Comparison of ENCODE assay signal across 14 mouse cellular contexts in genomic region chr11:88996427-88996826, GRCm38 (mm10). TPM values are rescaled to one million over a fixed set of nuclear protein-coding genes. Genes with fewer than 3 reads are reported as not detected.
DNase-seq lines count a peak whose midpoint lies in the region; ATAC-seq and TF ChIP-seq lines count a peak whose summit lies in the region.
"Had no signal": no experiment of that assay in that cellular context is flagged by ENCODE, and none has a peak within 500 bp of the region (broad histone marks: within the 10 kb centered on the region; RNA-seq: fewer than 3 reads in every experiment).

No protein-coding gene starts in this region.

- peaks cover 5% of the 10 kb centered on the region for H3K79me2 ChIP-seq in myocyte (ENCODE audit: control insufficient read depth, insufficient read depth)

- no peak overlapping the region for H3K4me2 ChIP-seq in limb, embryonic 14.5 days (replicated peaks; ENCODE audit: low read depth, low read length, severe bottlenecking)
- no peak overlapping the region for H3K4me2 ChIP-seq in embryonic facial prominence, embryonic 15.5 days (replicated peaks)
- H3K4me2 ChIP-seq in intestine, postnatal 0 days (replicated peaks; ENCODE audit: low read depth): peak overlapping the region; percentile 39
- H3K4me2 ChIP-seq in myocyte (ENCODE audit: low read depth): peak overlapping the region; percentile 49
- H3K4me2 ChIP-seq: forebrain, embryonic 13.5 days had no signal

- intact Hi-C loops in left cerebral cortex, postnatal 14 days (cut with DNase I): loop anchor here (5.0 kb wide), 1 partner anchor 41 kb away; no protein-coding TSS in a partner anchor

- no peak for TF ChIP-seq POLR2A in limb, embryonic 14.5 days (IDR thresholded peaks at IDR 0.05; ENCODE audit: borderline replicate concordance, extremely low read depth, insufficient read depth, insufficient read length)
- TF ChIP-seq POLR2A in myocyte (IDR thresholded peaks at IDR 0.05; ENCODE audit: insufficient read length, low read depth): no peak

- peaks cover 17% of the 10 kb centered on the region for H3K27me3 ChIP-seq in limb, embryonic 14.5 days (ENCODE audit: control insufficient read depth, insufficient read depth, low read length)
- peaks cover 31% of the 10 kb centered on the region for H3K27me3 ChIP-seq in limb, embryonic 10.5 days (ENCODE audit: low read depth, poor library complexity, severe bottlenecking)
- peaks cover 14% of the 10 kb centered on the region for H3K27me3 ChIP-seq in embryonic facial prominence, embryonic 15.5 days
- H3K27me3 ChIP-seq in intestine, postnatal 0 days (replicated peaks; ENCODE audit: control insufficient read depth, insufficient read depth, low read length): no peaks in the 10 kb centered on the region
- H3K27me3 ChIP-seq in myocyte (ENCODE audit: control insufficient read depth, insufficient read depth, insufficient read length): no peaks in the 10 kb centered on the region

- H3K9me3 ChIP-seq in limb, embryonic 14.5 days (ENCODE audit: control insufficient read depth, low read length): no peaks in the 10 kb centered on the region
- no peaks in the 10 kb centered on the region for H3K9me3 ChIP-seq in limb, embryonic 10.5 days (replicated peaks)
- no peaks in the 10 kb centered on the region for H3K9me3 ChIP-seq in embryonic facial prominence, embryonic 15.5 days (replicated peaks)
- H3K9me3 ChIP-seq in intestine, postnatal 0 days (ENCODE audit: control insufficient read depth): no peaks in the 10 kb centered on the region
- H3K9me3 ChIP-seq: forebrain, embryonic 13.5 days had no signal

- no peaks in the 10 kb centered on the region for H3K4me1 ChIP-seq in limb, embryonic 14.5 days (ENCODE audit: control insufficient read depth, insufficient read depth, low read length)
- peaks cover 16% of the 10 kb centered on the region for H3K4me1 ChIP-seq in limb, embryonic 10.5 days
- H3K4me1 ChIP-seq in embryonic facial prominence, embryonic 15.5 days: peaks cover 20% of the 10 kb centered on the region; the same call in 1 of the 2 replicates
- no peaks in the 10 kb centered on the region; the same call in 1 of the 2 replicates for H3K4me1 ChIP-seq in intestine, postnatal 0 days (replicated peaks; ENCODE audit: control insufficient read depth, insufficient read depth, low read length)

- H3K4me3 ChIP-seq in limb, embryonic 14.5 days (replicated peaks; ENCODE audit: low read length): no peak overlapping the region
- no peak overlapping the region for H3K4me3 ChIP-seq in limb, embryonic 10.5 days
- H3K4me3 ChIP-seq in embryonic facial prominence, embryonic 15.5 days (replicated peaks): no peak overlapping the region
- no peak overlapping the region for H3K4me3 ChIP-seq in intestine, postnatal 0 days (ENCODE audit: low read depth, low read length)
- H3K4me3 ChIP-seq in myocyte: no peak overlapping the region
- H3K4me3 ChIP-seq: forebrain, embryonic 13.5 days had no signal

- no peak for ATAC-seq in limb, embryonic 14.5 days (ENCODE audit: low FRiP score, low read depth)
- no peak for ATAC-seq in embryonic facial prominence, embryonic 15.5 days (ENCODE audit: insufficient number of reproducible peaks, low FRiP score, low TSS enrichment, low read depth)
- no peak for ATAC-seq in intestine, postnatal 0 days
- ATAC-seq: forebrain, embryonic 13.5 days had no signal

- 75% methylated on average over 7 of the region's 7 CpGs for WGBS in limb, embryonic 14.5 days
- WGBS in limb, embryonic 10.5 days: 85% methylated on average over 7 of the region's 7 CpGs
- 43% methylated on average over 7 of the region's 7 CpGs for WGBS in embryonic facial prominence, embryonic 15.5 days
- WGBS in intestine, postnatal 0 days: 27% methylated on average over 7 of the region's 7 CpGs

- H3ac ChIP-seq in myocyte (ENCODE audit: control insufficient read depth, insufficient read length): no peak overlapping the region

- no peak for TF ChIP-seq CTCF in intestine, postnatal 0 days (IDR thresholded peaks at IDR 0.05; ENCODE audit: low read depth)

- no peak overlapping the region for H3K27ac ChIP-seq in limb, embryonic 14.5 days (replicated peaks; ENCODE audit: low read depth, low read length)
- no peak overlapping the region for H3K27ac ChIP-seq in limb, embryonic 10.5 days
- H3K27ac ChIP-seq in embryonic facial prominence, embryonic 15.5 days (replicated peaks): peak overlapping the region; percentile 44; the same call in 1 of the 2 replicates
- peak overlapping the region; percentile 29; the same call in 1 of the 2 replicates for H3K27ac ChIP-seq in intestine, postnatal 0 days (ENCODE audit: low read depth, low read length)
- H3K27ac ChIP-seq: forebrain, embryonic 13.5 days had no signal

- peak; percentile 24 for DNase-seq in limb, embryonic 14.5 days (ENCODE audit: low spot score)
- DNase-seq in limb, embryonic 10.5 days (ENCODE audit: low spot score): no peak
- no peak for DNase-seq in left cerebral cortex, postnatal 14 days (ENCODE audit: low spot score in 2 of 2)
- no peak for DNase-seq in retina, embryonic 14.5 days (ENCODE audit: low spot score)
- no peak for DNase-seq in adrenal gland, postnatal 4 days (ENCODE audit: low spot score in 2 of 2)
- DNase-seq: cerebellum, adult 9-11 months; right cerebral cortex, postnatal 14 days; thymus, postnatal 14 days had no signal

- peaks cover under 1% of the 10 kb centered on the region for H3K36me3 ChIP-seq in limb, embryonic 14.5 days (ENCODE audit: control insufficient read depth, insufficient read depth, low read length)
- H3K36me3 ChIP-seq in limb, embryonic 10.5 days: peaks cover under 1% of the 10 kb centered on the region
- H3K36me3 ChIP-seq in embryonic facial prominence, embryonic 15.5 days: no peaks in the 10 kb centered on the region
- no peaks in the 10 kb centered on the region for H3K36me3 ChIP-seq in intestine, postnatal 0 days (ENCODE audit: control insufficient read depth, insufficient read depth)
- no peaks in the 10 kb centered on the region for H3K36me3 ChIP-seq in myocyte (ENCODE audit: control insufficient read depth, insufficient read depth)

- H3K9ac ChIP-seq in limb, embryonic 14.5 days (ENCODE audit: low read depth, low read length, severe bottlenecking): no peak overlapping the region
- H3K9ac ChIP-seq in embryonic facial prominence, embryonic 15.5 days: no peak overlapping the region
- no peak overlapping the region for H3K9ac ChIP-seq in intestine, postnatal 0 days (ENCODE audit: low read depth, low read length)
- H3K9ac ChIP-seq: forebrain, embryonic 13.5 days had no signal

TF ChIP-seq in myocyte, 11 proteins besides CTCF, POLR2A, EP300 and RAD21 (continues in another document):
- TF ChIP-seq USF1 (IDR thresholded peaks at IDR 0.05; ENCODE audit: low read depth): no peak
- TF ChIP-seq SRF (IDR thresholded peaks at IDR 0.05; ENCODE audit: control insufficient read depth, insufficient read length, low read depth): no peak
- no peak for TF ChIP-seq E2F4 (IDR thresholded peaks at IDR 0.05; ENCODE audit: insufficient read depth)
- no peak for TF ChIP-seq TCF12 (IDR thresholded peaks at IDR 0.05; ENCODE audit: insufficient read depth, poor library complexity, severe bottlenecking)
- no peak for TF ChIP-seq MAX (IDR thresholded peaks at IDR 0.05; ENCODE audit: low read depth)
- TF ChIP-seq MYOD1 (IDR thresholded peaks at IDR 0.05; ENCODE audit: control insufficient read depth in 1 of 3, insufficient read length in 2 of 3, low read depth in 2 of 3): no peak
- TF ChIP-seq CEBPB (IDR thresholded peaks at IDR 0.05; ENCODE audit: insufficient read depth, poor library complexity, severe bottlenecking): no peak

RNA-seq across cellular contexts. Expression of gene Trim25, which starts 2.7 kb away (rescaled TPM):
- 5.6 and 6.2 TPM in 2 replicates for polyA plus RNA-seq in limb, embryonic 14.5 days (2012; rRNA removed)
- 5.8 and 6.1 TPM in 2 replicates for polyA plus RNA-seq in limb, embryonic 14.5 days (2014; fragmentation: Nextera tagmentation; extraction: Ambion mirVana)
- 3.0 and 3.4 TPM in 2 replicates for polyA plus RNA-seq in limb, embryonic 10.5 days (2016; fragmentation: Nextera tagmentation; extraction: Ambion mirVana)
- 13.4 and 14.1 TPM in 2 replicates for polyA plus RNA-seq in embryonic facial prominence, embryonic 15.5 days (2015; fragmentation: Nextera tagmentation; extraction: Ambion mirVana)
- 24.2 and 26.2 TPM in 2 replicates for polyA plus RNA-seq in intestine, postnatal 0 days (2015; fragmentation: Nextera tagmentation; extraction: Ambion mirVana)
- polyA plus RNA-seq in myocyte (2012; fragmentation: generic; extraction: Trizol): 6.5 TPM
- 1 to 10 TPM; 3.2 to 4.8 TPM for total RNA-seq in left cerebral cortex, postnatal 14 days (2021)
- 100 to 1,000 TPM; 133 to 137 TPM for total RNA-seq in adrenal gland, postnatal 4 days (2021)

RNA-seq across cellular contexts. Expression of gene Coil, which starts 26.4 kb away (rescaled TPM):
- polyA plus RNA-seq in limb, embryonic 14.5 days (2012; rRNA removed): 20.1 and 21.6 TPM in 2 replicates
- polyA plus RNA-seq in limb, embryonic 14.5 days (2014; fragmentation: Nextera tagmentation; extraction: Ambion mirVana): 12.4 and 14.7 TPM in 2 replicates
- polyA plus RNA-seq in limb, embryonic 10.5 days (2016; fragmentation: Nextera tagmentation; extraction: Ambion mirVana): 25.9 and 28.7 TPM in 2 replicates
- 17.1 and 18.7 TPM in 2 replicates for polyA plus RNA-seq in embryonic facial prominence, embryonic 15.5 days (2015; fragmentation: Nextera tagmentation; extraction: Ambion mirVana)
- polyA plus RNA-seq in intestine, postnatal 0 days (2015; fragmentation: Nextera tagmentation; extraction: Ambion mirVana): 4.1 and 4.6 TPM in 2 replicates
- polyA plus RNA-seq in myocyte (2012; fragmentation: generic; extraction: Trizol): 3.1 TPM
- 10 to 100 TPM; 20.4 to 20.9 TPM for total RNA-seq in left cerebral cortex, postnatal 14 days (2021)
- 10 to 100 TPM; 14.0 to 14.3 TPM for total RNA-seq in adrenal gland, postnatal 4 days (2021)

RNA-seq across cellular contexts. Expression of gene Elobl, which starts 29.7 kb away (rescaled TPM):
- polyA plus RNA-seq in limb, embryonic 14.5 days (2012; rRNA removed): not detected in 2 replicates
- not detected in 2 replicates for polyA plus RNA-seq in limb, embryonic 14.5 days (2014; fragmentation: Nextera tagmentation; extraction: Ambion mirVana)
- polyA plus RNA-seq in limb, embryonic 10.5 days (2016; fragmentation: Nextera tagmentation; extraction: Ambion mirVana): not detected in 2 replicates
- polyA plus RNA-seq in embryonic facial prominence, embryonic 15.5 days (2015; fragmentation: Nextera tagmentation; extraction: Ambion mirVana): not detected in 2 replicates
- not detected in 2 replicates for polyA plus RNA-seq in intestine, postnatal 0 days (2015; fragmentation: Nextera tagmentation; extraction: Ambion mirVana)
- polyA plus RNA-seq in myocyte (2012; fragmentation: generic; extraction: Trizol): 0.19 TPM
- total RNA-seq in left cerebral cortex, postnatal 14 days (2021): not detected
- not detected for total RNA-seq in adrenal gland, postnatal 4 days (2021)
- total RNA-seq: monocyte, adult 5-6 weeks had no signal
- polyA plus RNA-seq: forebrain, embryonic 13.5 days; limb, embryonic 11.5 days had no signal

RNA-seq across cellular contexts. Expression of gene Scpep1, which starts 41.2 kb away (rescaled TPM):
- polyA plus RNA-seq in limb, embryonic 14.5 days (2012; rRNA removed): 42.3 and 46.5 TPM in 2 replicates
- 83.5 and 94.1 TPM in 2 replicates for polyA plus RNA-seq in limb, embryonic 14.5 days (2014; fragmentation: Nextera tagmentation; extraction: Ambion mirVana)
- 63.3 and 65.9 TPM in 2 replicates for polyA plus RNA-seq in limb, embryonic 10.5 days (2016; fragmentation: Nextera tagmentation; extraction: Ambion mirVana)
- polyA plus RNA-seq in embryonic facial prominence, embryonic 15.5 days (2015; fragmentation: Nextera tagmentation; extraction: Ambion mirVana): 99.0 and 103 TPM in 2 replicates
- polyA plus RNA-seq in intestine, postnatal 0 days (2015; fragmentation: Nextera tagmentation; extraction: Ambion mirVana): 191 and 210 TPM in 2 replicates
- 172 TPM for polyA plus RNA-seq in myocyte (2012; fragmentation: generic; extraction: Trizol)
- total RNA-seq in left cerebral cortex, postnatal 14 days (2021): 10 to 100 TPM; 19.8 to 19.9 TPM
- total RNA-seq in adrenal gland, postnatal 4 days (2021): 100 to 1,000 TPM; 149 to 159 TPM

Comparison
In these comparisons a context has a peak if more than half of its experiments do, and no peak if none do; other contexts are left out.
1. H3K27ac ChIP-seq: peak in embryonic facial prominence, embryonic 15.5 days (single experiment) and intestine, postnatal 0 days (single experiment); none in limb, embryonic 14.5 days (single experiment) and limb, embryonic 10.5 days (single experiment).
2. H3K4me2 ChIP-seq: peak in intestine, postnatal 0 days (single experiment) and myocyte (single experiment); none in limb, embryonic 14.5 days (single experiment) and embryonic facial prominence, embryonic 15.5 days (single experiment).